Mouse (Mus musculus): ENCODE measurements around the gene Med27. TPM values are rescaled to one million over a fixed set of nuclear protein-coding genes. Genes with fewer than 3 reads are reported as not detected.

Gene Med27
- polyA plus RNA-seq, 1 experiment = 25.9 TPM

GRCm38 (mm10) chr2:29464851-29465648, 118.4 kb downstream of the Med27 start:
- no peak for DNase-seq
- Histone ChIP-seq H3K27ac (ENCODE audit: insufficient read depth, low read depth, low read length) (no peak overlapping the region), H3K4me3 (ENCODE audit: insufficient read depth, low read depth, low read length) (no peak overlapping the region), H3K4me1 (ENCODE audit: control insufficient read depth, insufficient read depth, low read length) (peaks cover 10% of the 10 kb centered on the region; the same call in 1 of the 2 replicates), H3K36me3 (ENCODE audit: control insufficient read depth, insufficient read depth, low read length) (no peaks in the 10 kb centered on the region), H3K27me3 (replicated peaks; ENCODE audit: control insufficient read depth, insufficient read depth, low read length) (no peaks in the 10 kb centered on the region)
- TF ChIP-seq CTCF (conservative IDR thresholded peaks at IDR 0.05; ENCODE audit: insufficient read depth, insufficient read length, low read depth, low read length) (no peak), POLR2A (IDR thresholded peaks at IDR 0.05; ENCODE audit: low read depth, low read length) (no peak)
- 73% methylated on average over 9 of the region's 9 CpGs for WGBS

DNA sequence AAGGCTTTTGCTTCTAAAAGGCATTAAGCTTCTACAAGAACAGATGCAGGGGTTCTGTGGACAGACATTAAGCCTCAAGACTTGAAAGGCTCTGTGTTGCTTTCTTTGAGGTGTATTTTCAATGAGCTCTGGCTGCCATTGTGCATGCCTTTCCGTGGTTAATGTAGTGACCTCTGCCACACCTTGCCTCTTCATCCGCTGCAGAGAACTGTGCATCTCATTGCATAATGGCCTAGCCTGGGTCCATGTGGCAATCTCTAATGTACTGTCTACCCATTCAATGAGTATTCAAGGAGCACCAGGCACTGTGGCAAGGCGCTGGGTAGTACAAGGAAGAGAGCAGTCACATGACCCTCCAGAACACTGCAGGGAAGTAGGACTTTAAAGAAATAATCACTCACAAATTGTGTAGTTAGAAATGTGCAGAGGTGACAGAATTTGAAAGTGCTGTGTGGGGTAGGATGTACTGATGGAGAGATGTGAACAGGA, 119.1 kb downstream of the Med27 start:
- Histone ChIP-seq H3K27me3 (replicated peaks; ENCODE audit: control insufficient read depth, insufficient read depth, low read length) (no peaks in the 10 kb centered on the region), H3K27ac (ENCODE audit: insufficient read depth, low read depth, low read length) (no peak overlapping the region), H3K36me3 (ENCODE audit: control insufficient read depth, insufficient read depth, low read length) (no peaks in the 10 kb centered on the region), H3K4me3 (ENCODE audit: insufficient read depth, low read depth, low read length) (no peak overlapping the region), H3K4me1 (ENCODE audit: control insufficient read depth, insufficient read depth, low read length) (peaks cover 10% of the 10 kb centered on the region; the same call in 1 of the 2 replicates)
- TF ChIP-seq POLR2A (IDR thresholded peaks at IDR 0.05; ENCODE audit: low read depth, low read length) (no peak), CTCF (conservative IDR thresholded peaks at IDR 0.05; ENCODE audit: insufficient read depth, insufficient read length, low read depth, low read length) (no peak)
- 47% methylated on average over 3 of the region's 3 CpGs for WGBS
- no peak for DNase-seq

GRCm38 (mm10) chr2:29466396-29466795, 119.8 kb downstream of the Med27 start:
- DNase-seq = no peak

DNA sequence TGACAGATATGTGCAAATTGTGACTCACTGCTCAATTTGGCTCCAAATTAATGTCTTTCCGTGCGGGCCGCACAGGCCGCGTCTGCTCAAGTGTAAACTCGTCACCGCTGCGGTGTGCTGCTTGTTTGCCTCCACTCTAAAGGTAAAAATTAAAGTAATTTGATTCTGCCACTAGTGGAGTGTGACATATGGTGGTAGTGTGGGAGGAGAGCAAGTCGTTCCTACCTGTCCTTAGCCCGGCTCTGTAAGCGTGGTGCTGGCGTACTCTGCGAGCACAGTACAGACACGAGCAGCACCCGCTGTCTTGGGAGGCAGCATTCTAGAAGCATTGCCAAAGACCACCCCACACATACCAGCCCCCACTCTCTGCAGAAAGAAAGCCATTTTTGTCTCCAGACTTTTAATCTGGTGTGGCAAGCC, 121.9 kb downstream of the Med27 start:
- peaks cover 1% of the 10 kb centered on the region; the same call in 1 of the 2 replicates for H3K4me1 ChIP-seq (ENCODE audit: control insufficient read depth, insufficient read depth, low read length)
- no peak overlapping the region for H3K27ac ChIP-seq (ENCODE audit: insufficient read depth, low read depth, low read length)
- no peak for TF ChIP-seq CTCF (conservative IDR thresholded peaks at IDR 0.05; ENCODE audit: insufficient read depth, insufficient read length, low read depth, low read length)
- no peak for TF ChIP-seq POLR2A (IDR thresholded peaks at IDR 0.05; ENCODE audit: low read depth, low read length)
- DNase-seq = no peak
- 77% methylated on average over 15 of the region's 15 CpGs for WGBS
- no peaks in the 10 kb centered on the region for H3K27me3 ChIP-seq (replicated peaks; ENCODE audit: control insufficient read depth, insufficient read depth, low read length)
- no peaks in the 10 kb centered on the region for H3K36me3 ChIP-seq (ENCODE audit: control insufficient read depth, insufficient read depth, low read length)
- H3K4me3 ChIP-seq (ENCODE audit: insufficient read depth, low read depth, low read length) = no peak overlapping the region

More at GRCm38 (mm10) chr2:29466396-29466795, 119.8 kb downstream of the Med27 start:
- no peaks in the 10 kb centered on the region for H3K36me3 ChIP-seq (ENCODE audit: control insufficient read depth, insufficient read depth, low read length)
- no peak overlapping the region for H3K4me3 ChIP-seq (ENCODE audit: insufficient read depth, low read depth, low read length)
- TF ChIP-seq CTCF (conservative IDR thresholded peaks at IDR 0.05; ENCODE audit: insufficient read depth, insufficient read length, low read depth, low read length) (no peak), POLR2A (IDR thresholded peaks at IDR 0.05; ENCODE audit: low read depth, low read length) (no peak)
- no peak overlapping the region for H3K27ac ChIP-seq (ENCODE audit: insufficient read depth, low read depth, low read length)
- peaks cover 10% of the 10 kb centered on the region; the same call in 1 of the 2 replicates for H3K4me1 ChIP-seq (ENCODE audit: control insufficient read depth, insufficient read depth, low read length)
- no peaks in the 10 kb centered on the region for H3K27me3 ChIP-seq (replicated peaks; ENCODE audit: control insufficient read depth, insufficient read depth, low read length)
- WGBS = 78% methylated on average over 4 of the region's 4 CpGs

- 76% methylated on average over 4 of the region's 4 CpGs for WGBS
- no peak for DNase-seq
- Histone ChIP-seq H3K27ac (ENCODE audit: insufficient read depth, low read depth, low read length) (no peak overlapping the region), H3K4me1 (ENCODE audit: control insufficient read depth, insufficient read depth, low read length) (no peaks in the 10 kb centered on the region), H3K4me3 (ENCODE audit: insufficient read depth, low read depth, low read length) (no peak overlapping the region), H3K27me3 (replicated peaks; ENCODE audit: control insufficient read depth, insufficient read depth, low read length) (no peaks in the 10 kb centered on the region), H3K36me3 (ENCODE audit: control insufficient read depth, insufficient read depth, low read length) (no peaks in the 10 kb centered on the region)
- TF ChIP-seq CTCF (conservative IDR thresholded peaks at IDR 0.05; ENCODE audit: insufficient read depth, insufficient read length, low read depth, low read length) (no peak), POLR2A (IDR thresholded peaks at IDR 0.05; ENCODE audit: low read depth, low read length) (no peak)
These were observed 126.4 kb downstream of the Med27 start for GRCm38 (mm10) chr2:29472952-29473437.

DNA sequence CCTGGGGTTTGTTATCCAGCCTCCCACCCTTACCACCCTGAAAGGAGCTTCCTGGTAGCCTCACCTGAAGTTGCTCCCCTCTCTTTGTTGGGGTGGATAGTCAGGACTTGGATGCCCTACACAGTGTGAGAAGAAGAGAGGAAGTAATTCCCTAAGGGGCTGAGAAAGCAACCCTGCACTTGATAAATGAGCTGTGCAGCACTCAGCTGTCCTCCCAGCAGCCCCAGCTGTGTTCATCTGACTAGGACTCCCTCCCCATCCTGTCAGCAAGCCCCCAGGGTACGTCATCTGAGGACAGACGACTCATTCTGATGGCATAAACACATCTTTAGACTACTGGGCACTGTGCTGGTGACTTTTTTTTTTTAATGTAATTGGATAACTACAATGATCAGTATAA, 127.3 kb downstream of the Med27 start:
- WGBS = 55% methylated on average over 2 of the region's 2 CpGs
- H3K4me1 ChIP-seq (ENCODE audit: control insufficient read depth, insufficient read depth, low read length) = no peaks in the 10 kb centered on the region

GRCm38 (mm10) chr2:29476702-29477101, 130.1 kb downstream of the Med27 start:
- no peaks in the 10 kb centered on the region for H3K36me3 ChIP-seq (ENCODE audit: control insufficient read depth, insufficient read depth, low read length)
- no peaks in the 10 kb centered on the region for H3K4me1 ChIP-seq (ENCODE audit: control insufficient read depth, insufficient read depth, low read length)
- no peak overlapping the region for H3K4me3 ChIP-seq (ENCODE audit: insufficient read depth, low read depth, low read length)
- H3K27me3 ChIP-seq (replicated peaks; ENCODE audit: control insufficient read depth, insufficient read depth, low read length) = no peaks in the 10 kb centered on the region
- TF ChIP-seq POLR2A (IDR thresholded peaks at IDR 0.05; ENCODE audit: low read depth, low read length) = no peak
- TF ChIP-seq CTCF (conservative IDR thresholded peaks at IDR 0.05; ENCODE audit: insufficient read depth, insufficient read length, low read depth, low read length) = peak; percentile 21; the same call in 1 of the 2 replicates
- no peak for DNase-seq
- 98% methylated on average over 1 of the region's 1 CpGs for WGBS
- H3K27ac ChIP-seq (ENCODE audit: insufficient read depth, low read depth, low read length) = no peak overlapping the region

More for the DNA sequence above, 127.3 kb downstream of the Med27 start:
- no peak for DNase-seq
- no peak for TF ChIP-seq CTCF (conservative IDR thresholded peaks at IDR 0.05; ENCODE audit: insufficient read depth, insufficient read length, low read depth, low read length)
- TF ChIP-seq POLR2A (IDR thresholded peaks at IDR 0.05; ENCODE audit: low read depth, low read length) = no peak
- Histone ChIP-seq H3K27me3 (replicated peaks; ENCODE audit: control insufficient read depth, insufficient read depth, low read length) (no peaks in the 10 kb centered on the region), H3K36me3 (ENCODE audit: control insufficient read depth, insufficient read depth, low read length) (no peaks in the 10 kb centered on the region), H3K27ac (ENCODE audit: insufficient read depth, low read depth, low read length) (no peak overlapping the region), H3K4me3 (ENCODE audit: insufficient read depth, low read depth, low read length) (no peak overlapping the region)

Data from kidney, adult 2 months (tissue).